25 mouse cellular contexts compared by ENCODE assay signal in the genomic region with DNA sequence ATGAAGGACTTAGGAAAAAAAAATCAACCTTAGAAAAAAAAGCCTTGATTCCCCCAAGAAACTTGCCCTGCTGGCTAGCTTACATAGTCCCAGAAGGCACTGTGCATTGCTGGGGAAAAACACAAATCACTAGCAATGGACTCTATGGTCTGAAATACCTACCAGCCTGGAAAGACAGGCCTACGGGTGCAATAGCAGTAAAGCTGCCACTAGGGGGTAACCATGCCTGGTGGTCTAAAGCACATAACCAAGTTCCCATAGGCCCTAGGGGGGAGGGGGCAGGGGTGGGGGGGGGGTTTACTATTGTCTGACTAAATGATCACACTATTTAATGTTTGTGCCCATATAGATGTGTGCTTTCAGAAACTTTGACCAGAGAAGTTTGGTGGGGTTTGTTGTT. TPM values are rescaled to one million over a fixed set of nuclear protein-coding genes. Genes with fewer than 3 reads are reported as not detected.
DNase-seq lines count a peak whose midpoint lies in the region; ATAC-seq and TF ChIP-seq lines count a peak whose summit lies in the region.
"Had no signal": no experiment of that assay in that cellular context is flagged by ENCODE, and none has a peak within 500 bp of the region (broad histone marks: within the 10 kb centered on the region; RNA-seq: fewer than 3 reads in every experiment).

No protein-coding gene starts in this region.

- no peak for DNase-seq in forebrain, postnatal 0 days
- no peak for DNase-seq in forebrain, embryonic 11.5 days (ENCODE audit: low spot score)
- DNase-seq in left cerebral cortex, adult 2 months (ENCODE audit: extremely low spot score in 1 of 2, low spot score in 2 of 2): no peak
- no peak for DNase-seq in left cerebral cortex, postnatal 36 days (ENCODE audit: low spot score in 2 of 2)
- DNase-seq in G1E (ENCODE audit: low spot score): no peak
- no peak for DNase-seq in midbrain, embryonic 10.5 days (ENCODE audit: low spot score)
- DNase-seq: adrenal gland, postnatal 36 days; cerebellum, adult 9-10 months; heart, postnatal 36 days; kidney, postnatal 4 days; layer of hippocampus, postnatal 36 days; liver, embryonic 13.5 days; right cerebral cortex, postnatal 4 days; thymus, postnatal 36 days had no signal

- no peak overlapping the region for H3K4me3 ChIP-seq in forebrain, postnatal 0 days (ENCODE audit: low read depth, low read length)
- H3K4me3 ChIP-seq in forebrain, embryonic 11.5 days (ENCODE audit: low read depth, low read length): no peak overlapping the region
- no peak overlapping the region for H3K4me3 ChIP-seq in left cerebral cortex, adult 2 months
- H3K4me3 ChIP-seq in G1E (ENCODE audit: low read depth, low read length): no peak overlapping the region
- no peak overlapping the region for H3K4me3 ChIP-seq in midbrain, embryonic 10.5 days
- H3K4me3 ChIP-seq: embryonic facial prominence, embryonic 12.5 days; hindbrain, embryonic 15.5 days; limb, embryonic 10.5 days; liver, embryonic 13.5 days; neural tube, embryonic 13.5 days had no signal

- H3K9me3 ChIP-seq in forebrain, postnatal 0 days (ENCODE audit: low read length): no peaks in the 10 kb centered on the region
- H3K9me3 ChIP-seq in forebrain, embryonic 11.5 days (ENCODE audit: control insufficient read depth, low read length): no peaks in the 10 kb centered on the region
- H3K9me3 ChIP-seq in G1E (replicated peaks): no peaks in the 10 kb centered on the region
- no peaks in the 10 kb centered on the region for H3K9me3 ChIP-seq in midbrain, embryonic 10.5 days (replicated peaks)
- H3K9me3 ChIP-seq: embryonic facial prominence, embryonic 12.5 days; hindbrain, embryonic 15.5 days; limb, embryonic 10.5 days; liver, embryonic 13.5 days; neural tube, embryonic 13.5 days had no signal

- WGBS in forebrain, postnatal 0 days: 94% methylated on average over 1 of the region's 1 CpGs
- 82% methylated on average over 1 of the region's 1 CpGs for WGBS in forebrain, embryonic 11.5 days
- WGBS in midbrain, embryonic 10.5 days: 84% methylated on average over 1 of the region's 1 CpGs

- no peak overlapping the region for H3K9ac ChIP-seq in forebrain, postnatal 0 days
- no peak overlapping the region for H3K9ac ChIP-seq in forebrain, embryonic 11.5 days (ENCODE audit: low read length)
- H3K9ac ChIP-seq: embryonic facial prominence, embryonic 12.5 days; hindbrain, embryonic 15.5 days; liver, embryonic 13.5 days; neural tube, embryonic 13.5 days had no signal

- no peak overlapping the region for H3K4me2 ChIP-seq in forebrain, postnatal 0 days (ENCODE audit: low read depth)
- H3K4me2 ChIP-seq in forebrain, embryonic 11.5 days (ENCODE audit: low read depth, low read length, severe bottlenecking): no peak overlapping the region
- H3K4me2 ChIP-seq: embryonic facial prominence, embryonic 12.5 days; hindbrain, embryonic 15.5 days; liver, embryonic 13.5 days; midbrain, embryonic 11.5 days; neural tube, embryonic 13.5 days had no signal

- no peaks in the 10 kb centered on the region for H3K36me3 ChIP-seq in forebrain, postnatal 0 days (ENCODE audit: insufficient read depth)
- H3K36me3 ChIP-seq in forebrain, embryonic 11.5 days (ENCODE audit: control insufficient read depth, insufficient read depth, low read length): no peaks in the 10 kb centered on the region
- H3K36me3 ChIP-seq in G1E (replicated peaks): no peaks in the 10 kb centered on the region
- no peaks in the 10 kb centered on the region for H3K36me3 ChIP-seq in midbrain, embryonic 10.5 days
- H3K36me3 ChIP-seq: embryonic facial prominence, embryonic 12.5 days; hindbrain, embryonic 15.5 days; limb, embryonic 10.5 days; liver, embryonic 13.5 days; neural tube, embryonic 13.5 days had no signal

- H3K27me3 ChIP-seq in forebrain, postnatal 0 days (ENCODE audit: insufficient read depth, low read length): no peaks in the 10 kb centered on the region
- H3K27me3 ChIP-seq in forebrain, embryonic 11.5 days (ENCODE audit: control insufficient read depth, insufficient read depth, low read length): no peaks in the 10 kb centered on the region
- H3K27me3 ChIP-seq in G1E (ENCODE audit: insufficient read depth, low read length): no peaks in the 10 kb centered on the region; the same call in none of the 2 replicates
- no peaks in the 10 kb centered on the region for H3K27me3 ChIP-seq in midbrain, embryonic 10.5 days (ENCODE audit: low read depth, poor library complexity, severe bottlenecking)
- H3K27me3 ChIP-seq: embryonic facial prominence, embryonic 12.5 days; hindbrain, embryonic 15.5 days; liver, embryonic 13.5 days; neural tube, embryonic 13.5 days had no signal

- H3K4me1 ChIP-seq in forebrain, postnatal 0 days (ENCODE audit: insufficient read depth): no peaks in the 10 kb centered on the region
- no peaks in the 10 kb centered on the region for H3K4me1 ChIP-seq in forebrain, embryonic 11.5 days (replicated peaks; ENCODE audit: control insufficient read depth, insufficient read depth, low read length)
- H3K4me1 ChIP-seq in G1E (ENCODE audit: insufficient read depth, low read depth, low read length): no peaks in the 10 kb centered on the region
- no peaks in the 10 kb centered on the region for H3K4me1 ChIP-seq in midbrain, embryonic 10.5 days
- H3K4me1 ChIP-seq: embryonic facial prominence, embryonic 12.5 days; hindbrain, embryonic 15.5 days; liver, embryonic 13.5 days; neural tube, embryonic 13.5 days had no signal

- no peak overlapping the region for H3K27ac ChIP-seq in forebrain, postnatal 0 days (ENCODE audit: low read depth, low read length)
- no peak overlapping the region for H3K27ac ChIP-seq in forebrain, embryonic 11.5 days (ENCODE audit: low read depth, low read length)
- H3K27ac ChIP-seq in left cerebral cortex, adult 2 months: no peak overlapping the region
- H3K27ac ChIP-seq in midbrain, embryonic 10.5 days (replicated peaks): no peak overlapping the region
- H3K27ac ChIP-seq: embryonic facial prominence, embryonic 12.5 days; hindbrain, embryonic 15.5 days; limb, embryonic 10.5 days; liver, embryonic 13.5 days; neural tube, embryonic 13.5 days had no signal

- intact Hi-C loops in left cerebral cortex, adult 2 months (cut with DNase I): no loop called here
- intact Hi-C loops in left cerebral cortex, postnatal 36 days (cut with DNase I): no loop called here

- ATAC-seq in forebrain, postnatal 0 days: no peak
- ATAC-seq in forebrain, embryonic 11.5 days (replicated peaks; ENCODE audit: low FRiP score): no peak
- ATAC-seq in G1E (ENCODE audit: extremely low read depth, insufficient number of reproducible peaks, low FRiP score, poor library complexity, severe bottlenecking): no peak
- 0 out of 2 replicates have a peak, but pooled peaks have one; percentile 26 for ATAC-seq in megakaryocyte progenitor cell, adult 5-6 weeks (replicated peaks; ENCODE audit: poor library complexity)
- ATAC-seq in inflammation-experienced regulatory T-cells, adult 6 months: no peak
- ATAC-seq: activated CD4-positive, CD25-positive, alpha-beta regulatory T cell, adult 4 months; forebrain, embryonic 16.5 days had no signal

- TF ChIP-seq CTCF in forebrain, postnatal 0 days (IDR thresholded peaks at IDR 0.05; ENCODE audit: low read depth): peak; percentile 16; the same call in 1 of the 2 replicates
- TF ChIP-seq CTCF in left cerebral cortex, adult 2 months (IDR thresholded peaks at IDR 0.05): peak; percentile 17
- TF ChIP-seq CTCF in G1E (IDR thresholded peaks at IDR 0.05; ENCODE audit: low read depth, low read length): 0 out of 2 replicates have a peak, but pooled peaks have one; percentile 16

RNA-seq across cellular contexts. Expression of a gene that starts 38.7 kb away (rescaled TPM):
- total RNA-seq in forebrain, postnatal 0 days (2014; rRNA removed): 0.77 and 1.5 TPM in 2 replicates
- polyA plus RNA-seq in forebrain, postnatal 0 days (2015; fragmentation: Nextera tagmentation; extraction: Ambion mirVana): 0.62 and 1.2 TPM in 2 replicates
- 0.11 and 0.16 TPM in 2 replicates for polyA plus RNA-seq in forebrain, embryonic 11.5 days (2014; fragmentation: Nextera tagmentation; extraction: Ambion mirVana)
- under 1 TPM; 0.57 to 0.70 TPM for total RNA-seq in left cerebral cortex, adult 2 months (2021)
- total RNA-seq in left cerebral cortex, postnatal 36 days (2021): under 1 TPM; 0.25 to 0.70 TPM
- total RNA-seq in G1E (2014; fragmentation: Nextera tagmentation) (not detected in 2 replicates), G1E (2017) (not detected in 2 replicates)
- polyA plus RNA-seq in G1E (2012): not detected in 2 replicates
- total RNA-seq in megakaryocyte progenitor cell, adult 5-6 weeks (2015): not detected in 2 replicates
- not detected in 2 replicates for total RNA-seq in megakaryocyte progenitor cell, adult 5-6 weeks (2017)
- not detected for polyA plus RNA-seq in inflammation-experienced regulatory T-cells, adult 6 months (2017; shearing (Covaris generic))
- 0.06 and 0.10 TPM in 2 replicates for polyA plus RNA-seq in midbrain, embryonic 10.5 days (2016; fragmentation: Nextera tagmentation; extraction: Ambion mirVana)
- total RNA-seq: gastrocnemius, adult 8-10 months; heart, postnatal 36 days had no signal
- polyA plus RNA-seq: activated CD4-positive, CD25-positive, alpha-beta regulatory T cell, adult 4 months; kidney, embryonic 14.5 days; limb, embryonic 10.5 days; liver, embryonic 13.5 days had no signal
